Mouse (Mus musculus): Measurements from ENCODE around the gene Smarcd1.

The Smarcd1 gene

DNA sequence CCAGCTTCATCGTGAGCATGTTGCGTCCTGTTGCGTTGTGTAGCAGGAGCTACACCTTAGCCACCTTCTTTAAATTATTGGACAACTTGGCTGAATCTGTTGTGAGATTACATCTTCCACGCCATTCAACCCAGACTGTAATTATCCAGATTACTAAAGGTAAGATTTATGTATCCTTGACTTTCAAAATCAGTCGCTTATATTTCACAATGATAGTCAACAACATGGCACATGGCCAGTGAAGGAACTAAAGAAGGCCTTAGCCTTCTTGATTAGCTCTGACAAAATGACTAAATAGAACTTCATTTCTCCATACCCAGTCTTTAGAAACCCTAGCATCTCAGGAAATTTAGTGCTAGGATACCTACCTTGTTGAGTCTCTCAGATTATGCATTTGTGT is 31.3 kb downstream of the Smarcd1 start:
- no peak for DNase-seq (ENCODE audit: low spot score)

DNA sequence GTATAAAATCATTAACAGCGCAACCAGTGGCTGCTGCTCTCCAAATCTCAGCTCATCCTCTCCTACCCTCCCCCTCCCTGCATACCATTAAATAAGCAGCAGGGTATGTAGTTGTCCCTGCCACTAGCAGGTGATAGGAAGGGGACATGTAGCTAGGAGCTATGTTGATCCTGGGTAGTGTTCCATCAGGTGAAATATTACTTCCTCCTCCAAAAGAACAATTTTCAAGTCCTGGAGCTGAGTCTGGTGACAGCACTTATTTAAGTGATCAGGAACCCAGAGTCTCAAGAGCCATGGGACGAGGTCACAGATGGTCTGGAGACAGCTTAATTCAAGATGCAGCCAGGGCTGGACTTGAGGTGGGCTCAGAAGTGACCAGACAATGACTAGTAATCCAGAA is 33.7 kb downstream of the Smarcd1 start:
- no peak for DNase-seq (ENCODE audit: low spot score)

DNA sequence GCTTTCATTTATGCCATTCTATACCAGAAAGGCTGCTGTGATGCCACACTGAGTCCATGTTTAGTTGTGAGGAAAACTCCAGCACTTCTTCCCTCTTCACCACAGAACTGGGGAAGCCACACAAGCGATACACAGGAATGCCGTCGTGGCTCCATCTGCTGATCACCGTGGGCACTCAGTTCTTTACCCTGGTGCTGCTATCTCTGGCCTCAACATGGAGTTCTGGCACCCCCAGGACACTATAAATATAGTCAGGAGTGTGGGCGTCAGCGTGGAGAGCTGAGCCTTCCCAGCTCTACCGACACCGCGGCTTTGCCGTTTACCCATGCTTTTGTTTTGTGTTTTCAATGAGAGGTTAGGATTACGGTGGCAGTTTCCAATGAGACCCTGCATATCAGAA is 34.7 kb downstream of the Smarcd1 start:
- no peak for DNase-seq (ENCODE audit: low spot score)

DNA sequence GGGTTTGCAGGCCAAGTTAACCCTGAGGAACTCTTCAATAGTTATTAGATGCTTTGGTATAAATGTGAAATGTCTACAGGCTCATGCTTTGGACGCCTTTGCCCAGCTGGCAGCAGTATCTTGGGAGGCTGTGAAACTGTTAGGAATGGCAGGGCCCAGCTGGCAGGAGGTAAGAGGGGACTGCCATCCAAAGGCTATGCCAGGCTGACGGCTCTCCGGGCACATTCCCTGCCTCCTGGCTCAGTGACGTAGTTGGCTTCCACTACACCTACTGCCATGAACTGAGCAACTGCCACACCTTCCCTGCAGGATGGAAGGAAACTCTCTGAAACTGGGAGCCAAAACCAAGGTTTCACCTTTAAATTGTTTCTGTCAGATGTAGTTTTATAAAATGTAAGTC is 38.3 kb downstream of the Smarcd1 start:
- DNase-seq (ENCODE audit: low spot score) = no peak

DNA sequence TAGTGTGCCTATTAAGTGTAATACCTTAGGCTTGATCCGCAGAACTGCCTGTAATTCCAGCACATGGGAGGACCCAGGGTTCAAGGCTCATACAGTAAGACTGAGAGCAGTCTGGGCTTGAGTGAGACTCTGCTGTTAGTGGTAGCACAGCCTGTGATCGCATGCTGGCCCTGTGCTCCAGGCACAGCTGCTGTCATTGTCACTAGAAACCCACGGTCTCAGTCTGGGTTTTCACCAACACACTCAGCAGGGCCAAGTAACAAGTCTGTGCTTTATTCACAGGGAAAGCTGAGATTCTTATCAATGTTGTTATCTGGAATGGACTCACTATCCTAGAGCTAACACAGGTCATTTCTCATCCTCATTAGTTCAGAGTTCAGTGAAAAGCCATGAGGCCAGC is 52.3 kb downstream of the Smarcd1 start:
- peak; percentile 13 for DNase-seq (ENCODE audit: low spot score)

All from yolk sac, embryonic 10.5 days (tissue).